Mouse (Mus musculus): ENCODE data around the gene Slc8a1. TPM values are rescaled to one million over a fixed set of nuclear protein-coding genes. Genes with fewer than 3 reads are reported as not detected.

Slc8a1 gene
- total RNA-seq, 1 experiment, result 0.71 TPM

- Histone ChIP-seq H3K36me3 (ENCODE audit: control insufficient read depth, insufficient read depth, low read length, poor library complexity, severe bottlenecking) (no peaks in the 10 kb centered on the region), H3K27ac (ENCODE audit: insufficient read depth, low read depth, low read length, poor library complexity, severe bottlenecking) (no peak overlapping the region), H3K4me3 (ENCODE audit: insufficient read depth in 1 of 2, low read depth in 1 of 2, low read length in 2 of 2, poor library complexity in 1 of 2, severe bottlenecking in 1 of 2) (no peak overlapping the region), H3K4me1 (ENCODE audit: control insufficient read depth in 2 of 2, insufficient read depth in 2 of 2, low read length in 2 of 2, poor library complexity in 1 of 2) (no peaks in the 10 kb centered on the region), H3K9ac (ENCODE audit: insufficient read depth, low read depth, low read length, poor library complexity, severe bottlenecking) (no peak overlapping the region), H3K9me3 (ENCODE audit: control insufficient read depth, insufficient read depth, low read depth, low read length) (no peaks in the 10 kb centered on the region)
- no peak for DNase-seq (ENCODE audit: low read depth, low spot score)
- in situ Hi-C loops (cut with MboI; ENCODE audit: low sequenced_read_pairs in 2 of 2, unreplicated experiment in 2 of 2), result no loop called here
- no peak for TF ChIP-seq ZNF384 (IDR thresholded peaks at IDR 0.05; ENCODE audit: low read depth, low read length)
- no peak for TF ChIP-seq MAFK (IDR thresholded peaks at IDR 0.05; ENCODE audit: insufficient read depth, low read depth, low read length)
Measured at GRCm38 (mm10) chr17:81335526-81335925, 402.7 kb downstream of the Slc8a1 start.

All from ES-E14 (cell line).